Mouse (Mus musculus): Measurements from ENCODE around the gene BC017158. TPM values are rescaled to one million over a fixed set of nuclear protein-coding genes. Genes with fewer than 3 reads are reported as not detected.

BC017158 gene
- polyA plus RNA-seq, 2 experiments from 2014 or later: 7.8 to 10.1 TPM

GRCm38 (mm10) chr7:128254978-128255377, 43.0 kb downstream of the BC017158 start:
- no peak for ATAC-seq

DNA sequence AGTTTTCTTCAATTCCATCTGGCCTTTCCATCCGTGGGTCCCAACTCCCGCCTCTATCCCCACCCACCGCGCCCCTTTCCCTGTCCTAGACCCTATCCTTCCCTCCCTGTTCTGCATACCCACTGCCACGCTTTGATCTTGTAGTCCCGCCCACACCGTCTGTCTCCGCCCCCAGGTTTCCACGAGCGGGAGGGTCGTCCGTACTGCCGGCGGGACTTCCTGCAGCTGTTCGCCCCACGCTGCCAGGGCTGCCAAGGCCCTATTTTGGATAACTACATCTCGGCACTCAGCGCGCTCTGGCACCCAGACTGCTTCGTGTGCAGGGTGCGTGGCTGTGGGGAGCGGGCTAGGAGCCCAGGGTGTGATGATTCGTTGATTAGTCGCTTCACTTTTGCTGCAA, 45.4 kb downstream of the BC017158 start:
- no peak for ATAC-seq

GRCm38 (mm10) chr7:128251946-128252345, 46.0 kb downstream of the BC017158 start:
- ATAC-seq: no peak

DNA sequence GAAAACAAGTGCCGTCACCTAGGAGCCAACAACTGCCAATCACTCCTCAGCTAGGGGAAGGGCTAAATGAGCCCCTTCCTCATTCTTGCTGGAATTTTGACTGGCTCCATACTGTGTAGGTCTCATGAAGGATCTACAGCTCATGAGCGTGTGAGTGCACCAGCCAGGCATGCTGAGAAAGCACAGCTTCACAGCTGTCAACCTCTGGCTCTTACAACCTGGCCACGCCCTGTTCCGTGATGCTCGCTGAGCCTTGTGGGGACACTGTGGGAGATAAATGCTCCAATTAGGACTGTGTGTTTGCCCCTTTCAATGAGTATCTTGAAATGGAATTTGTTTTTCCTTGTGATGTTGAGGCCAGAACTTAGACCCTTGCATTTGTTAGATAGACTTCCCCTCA, 48.0 kb downstream of the BC017158 start:
- no peak for ATAC-seq

DNA sequence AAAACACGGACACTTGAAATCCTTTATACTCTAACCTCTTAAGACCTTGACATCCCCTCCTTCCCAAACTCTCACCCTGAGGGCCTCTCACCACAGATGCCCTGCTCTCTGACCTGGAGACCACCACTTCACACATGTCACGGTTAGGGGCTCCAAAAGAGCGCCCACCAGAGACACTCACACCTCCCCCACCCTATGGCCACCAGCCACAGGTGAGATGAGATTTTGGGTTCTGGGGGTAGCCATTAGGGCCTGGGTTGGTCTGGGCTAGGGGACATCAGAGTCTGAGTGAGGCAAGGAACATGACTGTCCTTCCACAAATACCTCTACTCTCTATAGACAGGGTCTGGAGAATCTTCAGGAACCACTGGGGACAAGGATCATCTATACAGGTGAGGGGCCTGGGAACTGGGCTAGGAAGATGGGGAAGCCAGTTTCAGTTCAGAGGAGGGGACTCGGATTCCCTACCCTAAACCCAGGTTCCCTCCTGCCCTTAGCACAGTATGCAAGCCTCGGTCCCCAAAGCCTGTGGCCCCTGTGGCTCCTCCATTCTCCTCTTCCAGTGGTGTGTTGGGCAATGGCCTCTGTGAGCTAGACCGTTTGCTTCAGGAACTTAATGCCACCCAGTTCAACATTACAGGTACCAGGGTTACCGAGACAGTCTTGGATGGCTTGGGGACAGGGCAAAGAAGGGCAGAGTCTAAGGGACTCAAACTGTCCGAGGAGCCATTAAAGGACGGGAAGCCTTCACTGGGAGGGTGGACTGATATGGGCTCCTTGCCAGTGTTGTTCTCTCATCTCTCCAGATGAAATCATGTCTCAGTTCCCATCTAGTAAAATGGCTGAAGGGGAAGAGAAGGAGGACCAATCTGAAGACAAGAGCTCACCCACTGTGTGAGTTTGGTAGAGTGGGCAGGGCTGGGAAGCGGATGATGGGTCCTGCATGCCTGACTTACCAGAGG, 49.6 kb downstream of the BC017158 start:
- no peak for ATAC-seq

DNA sequence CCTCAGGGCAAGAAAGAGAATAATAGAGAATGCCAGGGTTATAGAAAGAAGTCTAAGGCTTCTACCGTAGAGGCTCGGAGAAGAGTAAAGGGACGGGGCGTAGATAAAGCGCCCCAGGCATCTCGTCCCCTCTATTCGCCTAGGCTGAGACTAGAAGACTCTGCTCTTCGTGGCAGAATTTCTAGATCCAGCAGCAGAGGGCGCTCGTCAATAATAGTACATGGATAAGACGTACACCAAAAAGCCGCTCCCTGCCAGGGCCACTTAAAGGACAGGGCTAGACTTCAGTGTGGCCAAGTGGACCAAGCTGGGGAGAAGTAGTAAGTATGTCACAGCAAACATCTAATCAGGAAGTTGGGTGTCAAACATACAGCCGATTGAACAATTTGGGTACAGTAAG, 50.5 kb downstream of the BC017158 start:
- peak; percentile 46 for ATAC-seq

GRCm38 (mm10) chr7:128246496-128247391, 51.2 kb downstream of the BC017158 start, which contains the start of gene Tgfb1i1:
Gene Tgfb1i1, plus strand, starts transcription at chr7:128246812.
- no peak for ATAC-seq

DNA sequence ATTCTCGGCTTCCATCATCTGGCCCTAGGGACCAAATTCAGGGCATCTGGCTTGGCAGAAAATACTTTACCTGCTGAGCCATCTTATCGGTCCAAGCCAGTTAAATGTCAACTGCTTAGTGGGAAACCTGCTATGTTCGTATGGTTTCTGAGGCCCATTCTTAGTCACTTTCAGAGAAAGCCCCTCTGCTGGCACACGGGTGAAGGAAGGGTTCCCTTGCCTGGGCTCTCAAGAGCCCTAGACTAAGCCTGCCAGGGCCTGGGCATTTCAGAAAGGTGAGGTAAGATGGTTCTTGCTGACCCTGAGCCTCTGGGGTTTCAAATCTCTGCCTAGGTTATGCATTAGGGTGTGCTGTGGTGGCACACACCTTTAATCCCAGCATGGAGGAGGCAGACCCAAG, 52.4 kb downstream of the BC017158 start:
- no peak for ATAC-seq

DNA sequence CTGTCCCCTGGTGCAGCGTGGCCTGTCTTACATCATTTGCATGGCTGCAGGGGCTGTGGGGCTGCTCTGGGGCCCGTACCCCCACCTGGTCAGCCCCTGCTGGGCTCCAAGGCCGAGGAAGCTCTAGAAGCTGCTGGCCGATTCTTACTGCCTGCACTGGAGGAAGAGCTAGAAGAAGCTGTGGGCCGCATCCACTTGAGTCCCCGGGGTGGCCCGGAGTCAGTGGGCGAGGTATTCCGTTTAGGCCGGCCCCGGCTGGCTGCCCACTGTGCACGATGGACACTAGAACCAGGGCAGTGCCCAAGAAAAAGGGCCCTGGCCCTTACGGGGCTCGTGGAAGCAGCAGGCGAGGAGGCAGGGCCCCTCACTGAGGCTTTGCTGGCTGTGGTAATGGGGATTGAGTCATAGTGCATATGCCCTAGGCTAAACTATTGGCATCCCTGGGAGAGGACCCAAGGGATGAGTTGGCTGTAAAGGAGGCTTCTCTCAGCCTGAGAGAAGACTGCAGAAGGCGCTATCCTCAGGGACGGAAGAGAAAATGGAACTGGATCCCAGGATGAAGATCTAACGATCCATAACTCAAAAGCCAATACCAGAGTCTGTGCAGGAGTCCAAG, 53.5 kb downstream of the BC017158 start:
- ATAC-seq: no peak

DNA sequence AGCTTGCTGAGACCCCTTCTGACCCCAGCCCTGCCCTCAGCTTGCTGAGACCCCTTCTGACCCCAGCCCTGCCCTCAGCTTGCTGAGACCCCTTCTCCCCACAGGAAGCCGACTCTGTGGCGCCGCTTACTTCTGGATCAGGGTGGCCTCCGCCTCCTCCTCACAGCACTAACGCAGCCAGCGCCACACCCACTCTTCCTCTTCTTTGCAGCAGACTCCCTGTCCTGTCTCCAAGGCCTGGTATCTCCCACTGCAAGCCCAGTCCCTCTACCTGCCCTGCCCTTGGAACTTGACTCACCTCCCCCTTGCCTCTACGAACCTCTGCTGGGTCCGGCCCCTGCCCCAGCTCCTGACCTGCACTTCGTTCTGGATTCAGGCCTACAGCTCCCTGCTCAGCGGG, 54.0 kb downstream of the BC017158 start:
- ATAC-seq: no peak

DNA sequence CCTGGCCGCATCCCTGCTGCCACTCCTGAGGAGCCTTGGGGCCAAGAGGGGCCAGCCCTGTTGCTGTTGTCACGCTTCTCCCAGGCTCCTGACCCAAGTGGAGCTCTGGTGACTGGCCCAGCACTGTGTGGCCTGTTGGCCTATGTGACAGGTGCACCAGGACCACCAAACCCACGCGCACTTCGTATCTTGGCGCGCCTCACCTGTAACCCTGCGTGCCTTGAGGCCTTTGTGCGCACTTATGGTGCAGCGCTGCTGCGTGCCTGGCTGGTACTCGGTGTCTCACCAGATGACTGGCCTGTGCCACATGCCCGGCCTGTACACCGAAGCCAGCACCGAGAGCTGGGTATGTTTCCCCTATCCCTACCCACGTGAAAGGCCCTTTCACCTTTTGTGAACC, 55.6 kb downstream of the BC017158 start:
- no peak for ATAC-seq

DNA sequence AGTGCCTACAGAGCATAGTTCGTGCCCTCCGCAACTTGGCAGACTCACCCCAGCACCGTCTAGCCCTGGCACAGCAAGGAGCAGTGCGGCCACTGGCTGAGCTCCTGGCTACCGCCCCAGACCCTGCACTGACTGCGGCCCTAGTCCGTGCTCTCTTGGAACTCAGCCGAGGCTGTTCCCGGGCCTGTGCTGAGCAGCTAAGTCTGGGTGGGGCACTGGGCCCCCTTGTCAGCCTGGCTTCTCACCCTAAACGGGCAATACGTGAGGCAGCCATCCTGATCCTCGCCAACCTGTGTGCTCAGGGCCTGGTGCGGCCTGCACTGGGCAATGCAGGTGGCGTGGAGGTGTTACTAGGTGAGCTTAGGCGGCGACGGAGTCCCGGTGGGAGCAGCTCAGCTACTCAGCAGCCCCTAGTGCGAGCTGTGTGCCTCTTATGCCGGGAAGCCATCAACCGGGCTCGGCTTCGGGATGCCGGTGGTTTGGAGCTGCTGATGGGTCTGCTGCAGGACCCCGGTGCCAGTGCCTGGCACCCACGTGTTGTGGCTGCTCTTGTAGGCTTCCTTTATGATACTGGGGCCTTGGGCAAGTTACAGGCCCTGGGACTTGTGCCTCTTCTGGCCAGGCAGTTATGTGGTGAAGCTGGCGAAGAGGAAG, 57.7 kb downstream of the BC017158 start:
- ATAC-seq: no peak

GRCm38 (mm10) chr7:128238991-128239390, 59.0 kb downstream of the BC017158 start:
- no peak for ATAC-seq

DNA sequence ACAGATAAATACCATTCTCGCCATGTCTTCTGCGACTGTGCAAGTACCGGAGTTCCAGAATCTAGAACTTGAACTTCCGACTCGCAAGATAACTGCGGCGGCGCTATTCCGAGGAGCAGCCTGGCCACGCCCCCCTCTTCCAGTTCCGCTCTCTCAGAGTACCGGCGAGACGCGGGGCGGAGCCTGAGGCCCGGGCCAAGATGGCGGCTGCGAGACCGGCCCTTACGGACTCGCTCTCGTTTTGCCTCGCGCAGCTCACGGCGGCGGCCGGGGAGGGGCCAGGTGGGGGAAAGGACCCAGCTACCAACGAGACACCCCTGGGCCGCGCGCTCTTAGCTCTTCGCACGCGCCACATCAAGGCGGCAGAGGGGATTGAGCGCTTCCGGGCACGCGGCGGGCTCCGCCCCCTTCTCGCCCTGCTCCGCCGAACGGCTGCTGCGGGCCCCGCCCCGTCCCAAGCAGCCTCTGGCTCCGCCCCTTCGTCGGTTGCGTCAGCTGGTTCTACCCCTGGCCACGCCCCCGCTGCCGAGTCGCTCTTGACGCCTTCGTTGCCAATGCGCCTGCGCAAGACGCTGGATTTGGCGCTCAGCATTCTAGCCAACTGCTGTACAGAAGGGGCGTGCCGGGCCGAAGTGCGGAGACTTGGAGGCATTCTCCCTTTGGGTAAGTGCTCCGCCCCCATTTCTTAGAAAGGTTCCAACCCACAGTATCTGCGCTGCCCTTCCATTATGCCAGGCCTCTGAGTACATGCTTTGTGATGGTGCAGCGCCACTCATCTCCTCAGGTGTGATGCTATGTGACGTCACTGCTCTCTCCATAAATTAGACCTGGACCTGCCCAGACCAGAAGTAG, 59.8 kb downstream of the BC017158 start, which contains the start of gene 9130023H24Rik:
9130023H24Rik (minus strand) TSS at position 105 of the 852 bp plus-strand sequence.
- ATAC-seq: peak; percentile 77

GRCm38 (mm10) chr7:128237593-128237926, 60.4 kb downstream of the BC017158 start:
- ATAC-seq: no peak

GRCm38 (mm10) chr7:128236856-128237592, 60.9 kb downstream of the BC017158 start, which contains the start of gene Armc5:
Gene Armc5, plus strand, starts transcription at chr7:128237342.
- peak; percentile 16 for ATAC-seq

GRCm38 (mm10) chr7:128236426-128236825, 61.5 kb downstream of the BC017158 start:
- no peak for ATAC-seq

GRCm38 (mm10) chr7:128235481-128235880, 62.5 kb downstream of the BC017158 start:
- ATAC-seq: no peak

DNA sequence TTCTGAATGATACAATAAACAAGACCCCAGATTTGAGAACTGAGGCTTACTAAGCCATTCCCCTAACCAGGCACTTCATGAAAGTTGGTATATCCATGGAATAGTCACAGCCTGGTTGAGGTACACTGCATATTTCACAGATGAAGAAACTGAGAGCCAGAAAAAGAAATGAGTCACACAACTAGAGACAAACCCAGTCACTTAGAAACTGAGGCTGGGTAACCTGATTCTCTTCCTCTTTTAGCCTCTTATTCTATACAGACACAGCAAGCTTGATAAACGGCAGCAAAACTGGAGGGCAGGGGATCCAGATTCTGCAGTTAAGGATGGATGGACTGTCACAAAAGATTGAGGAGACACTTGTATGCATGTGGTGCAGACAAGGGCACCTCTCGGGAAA, 63.2 kb downstream of the BC017158 start:
- ATAC-seq: no peak

- no peak for ATAC-seq
Measured at GRCm38 (mm10) chr7:128231741-128232140, 66.2 kb downstream of the BC017158 start.

Data from activated CD4-positive, CD25-positive, alpha-beta regulatory T cell, adult 4 months (primary cell).